Mouse (Mus musculus): Measurements from ENCODE around the gene Nxpe3.

Nxpe3 gene

DNA sequence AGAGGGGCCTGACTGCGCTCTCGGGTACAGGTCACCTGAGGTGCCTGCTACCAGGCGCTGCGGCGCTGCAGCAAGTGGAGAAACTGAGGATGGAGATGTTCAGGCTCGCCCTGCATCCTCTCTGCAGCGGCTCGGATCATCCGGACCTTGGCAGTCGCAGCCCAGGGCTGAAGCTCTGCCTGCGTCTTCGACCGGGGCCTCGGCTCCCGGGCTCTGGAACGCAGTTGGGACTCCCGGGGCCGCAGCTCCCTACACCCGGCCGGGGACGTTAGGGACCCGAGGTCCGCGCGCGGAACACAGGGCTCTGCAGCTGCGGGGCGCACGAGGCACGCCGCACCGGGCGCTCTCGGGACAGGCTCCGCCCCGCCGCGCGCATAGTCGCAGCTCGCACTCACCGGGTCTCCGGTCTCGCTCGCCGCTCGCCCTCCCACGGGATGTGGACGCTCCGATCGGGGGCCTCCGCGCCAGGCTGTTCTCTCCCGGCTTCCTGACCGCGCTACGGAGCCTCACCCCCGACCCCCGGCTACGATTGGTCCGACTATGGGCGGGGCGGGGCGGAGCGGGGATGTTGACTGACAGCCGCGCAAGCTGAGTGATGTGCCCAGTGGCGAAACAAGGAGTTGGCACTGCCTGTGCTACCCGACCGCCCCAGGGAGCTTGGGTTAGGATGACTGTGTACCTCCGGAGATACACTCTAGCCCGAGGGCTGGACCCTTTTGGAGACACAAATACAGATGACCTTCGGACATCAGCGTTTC lies at the start of gene Nxpe3:
Gene Nxpe3, minus strand, starts transcription at position 393 of the 758 bp plus-strand sequence.
- DNase-seq (ENCODE audit: low read depth): peak; percentile 95

DNA sequence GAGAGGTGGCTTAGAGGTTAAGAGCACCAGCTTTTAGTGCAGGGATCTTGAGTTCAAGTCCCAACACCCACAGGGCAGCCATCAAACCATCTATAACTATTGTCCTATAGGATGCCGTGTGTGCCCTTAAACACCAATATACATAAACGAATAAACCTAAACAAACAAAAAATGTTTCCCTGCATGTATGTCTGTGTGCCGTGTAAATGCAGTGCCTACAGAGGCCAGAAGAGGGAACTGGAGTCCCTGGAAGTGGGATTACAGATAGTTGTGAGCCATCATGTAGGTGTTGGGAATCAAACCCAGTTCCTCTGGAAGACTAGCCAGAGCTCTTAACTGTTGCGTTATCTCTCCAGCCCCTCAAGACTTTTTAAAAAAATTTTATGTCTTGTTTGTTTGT lies 45.7 kb upstream of the Nxpe3 start:
- DNase-seq (ENCODE audit: low read depth): no peak

GRCm38 (mm10) chr16:55939703-55940102 lies 44.6 kb upstream of the Nxpe3 start:
- DNase-seq (ENCODE audit: low read depth): no peak

DNA sequence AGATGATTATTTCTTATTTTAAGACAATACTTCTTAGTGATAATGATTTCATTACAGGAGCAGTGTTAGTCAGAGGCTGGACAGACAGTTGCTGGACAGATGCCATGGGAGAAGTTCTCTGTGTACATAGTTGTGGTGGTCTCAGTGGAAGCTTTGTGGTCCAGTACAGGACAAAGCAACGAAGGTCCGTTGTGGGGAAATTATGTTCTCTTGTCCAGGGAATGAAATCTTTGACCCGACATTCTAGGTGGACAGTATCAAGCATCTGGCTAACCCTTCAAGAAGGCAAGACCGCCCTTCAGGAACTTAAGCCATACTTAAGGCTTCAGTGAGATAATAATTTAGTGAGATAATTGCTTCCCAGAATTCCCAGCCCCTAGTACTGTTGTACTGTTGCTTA lies 43.7 kb upstream of the Nxpe3 start:
- DNase-seq (ENCODE audit: low read depth): no peak

DNA sequence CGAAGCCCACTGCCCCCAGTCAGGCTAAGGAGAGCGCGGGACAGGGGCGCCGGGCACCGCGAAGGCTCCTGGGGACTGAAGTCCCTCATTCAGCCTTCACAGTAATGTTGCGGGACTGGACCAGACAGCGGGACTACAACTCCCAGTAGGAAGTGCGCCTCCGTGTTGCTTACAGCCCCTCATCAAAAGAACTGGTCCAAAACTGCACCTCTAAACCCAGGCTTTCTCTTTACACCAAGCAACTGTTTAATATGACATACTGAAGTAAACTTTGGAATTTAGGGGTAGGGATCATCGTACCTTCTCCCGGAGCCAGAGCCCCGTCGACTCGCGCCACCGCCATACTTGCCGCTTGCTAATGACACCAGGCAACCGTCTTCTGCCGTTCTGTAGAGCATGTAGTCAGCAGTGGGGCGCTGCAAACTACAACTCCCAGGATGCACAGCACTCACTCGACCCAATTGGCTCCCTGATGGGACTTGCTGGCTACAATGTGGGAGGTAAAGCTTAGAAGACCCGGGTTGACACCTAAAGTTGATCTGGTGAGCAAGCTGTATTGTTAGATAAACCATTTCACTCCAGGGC lies 39.5 kb upstream of the Nxpe3 start, which contains the start of gene Cep97:
Gene Cep97, minus strand, starts transcription at position 403 of the 585 bp plus-strand sequence.
- DNase-seq (ENCODE audit: low read depth): peak; percentile 98

DNA sequence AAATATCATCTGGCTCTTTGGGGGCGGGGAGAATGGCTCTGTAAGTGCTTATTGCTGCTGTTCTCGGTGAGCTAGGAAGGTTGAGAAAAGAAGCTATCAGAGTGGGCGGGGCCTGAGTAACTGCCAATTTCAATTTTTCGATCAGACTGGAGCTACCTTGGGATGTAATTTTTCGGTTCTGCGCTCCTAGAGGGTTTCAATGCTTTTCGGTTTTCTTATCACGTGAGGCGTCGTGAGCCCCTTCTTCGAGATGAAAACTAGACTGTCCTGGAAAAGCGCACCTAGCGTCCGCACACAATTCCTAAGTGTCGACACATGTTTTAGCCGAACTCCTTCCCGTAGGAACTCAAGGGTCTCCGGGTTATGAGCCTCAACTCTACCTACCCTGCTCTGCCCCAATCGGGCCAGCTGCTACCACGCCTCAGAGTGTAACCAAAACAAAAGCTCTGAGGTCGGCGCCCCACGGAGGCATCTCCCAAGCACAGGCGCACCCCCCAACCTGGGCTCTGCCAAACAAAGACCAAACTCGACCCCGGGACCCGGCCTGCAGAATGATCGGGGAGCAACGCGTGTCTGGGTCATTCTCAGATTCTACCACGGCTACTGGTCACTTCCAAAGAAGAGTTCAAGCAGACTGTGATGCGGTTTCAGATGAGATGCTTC lies 38.7 kb upstream of the Nxpe3 start:
- peak; percentile 75 for DNase-seq (ENCODE audit: low read depth)

DNA sequence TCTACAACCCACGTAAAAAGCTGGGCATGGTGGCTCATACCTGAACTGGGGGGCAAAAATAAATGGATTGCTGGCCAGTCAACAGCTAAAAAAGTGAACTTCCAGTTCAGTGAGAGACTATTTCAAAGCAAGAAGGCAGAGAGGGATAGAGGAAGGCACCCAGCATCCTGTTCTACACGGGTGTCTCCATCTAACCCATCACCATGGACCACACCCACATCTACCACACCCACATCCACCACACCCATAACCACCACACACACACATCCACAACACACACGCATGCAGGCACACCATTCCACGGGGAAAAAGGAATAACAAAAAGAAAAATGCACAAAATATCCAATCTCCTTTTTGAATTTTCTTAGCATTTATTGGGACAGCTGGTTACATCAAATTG lies 28.9 kb upstream of the Nxpe3 start:
- no peak for DNase-seq (ENCODE audit: low read depth)

DNA sequence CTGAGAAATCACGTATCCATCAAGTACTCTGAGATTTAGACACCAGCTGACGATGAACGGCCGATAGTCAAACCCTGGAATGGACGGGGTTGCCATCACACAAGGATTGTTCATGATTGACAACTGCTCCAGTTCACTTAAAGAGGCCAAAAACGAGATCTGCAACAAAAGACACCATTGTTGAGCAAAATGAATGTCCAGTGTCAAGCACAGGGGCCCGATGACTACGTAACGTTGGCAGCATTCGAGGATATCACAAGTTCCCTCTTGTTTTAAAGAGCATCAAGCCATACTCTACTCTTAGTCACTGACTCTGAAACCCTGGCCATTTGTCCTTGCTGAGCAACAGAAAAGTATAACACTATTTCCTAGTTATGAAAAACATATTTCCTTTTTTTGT lies 27.0 kb upstream of the Nxpe3 start:
- DNase-seq (ENCODE audit: low read depth): no peak

GRCm38 (mm10) chr16:55914716-55915115 lies 19.6 kb upstream of the Nxpe3 start:
- DNase-seq (ENCODE audit: low read depth): no peak

- DNase-seq (ENCODE audit: low read depth): no peak
These were observed 15.2 kb upstream of the Nxpe3 start for GRCm38 (mm10) chr16:55910208-55910793.

DNA sequence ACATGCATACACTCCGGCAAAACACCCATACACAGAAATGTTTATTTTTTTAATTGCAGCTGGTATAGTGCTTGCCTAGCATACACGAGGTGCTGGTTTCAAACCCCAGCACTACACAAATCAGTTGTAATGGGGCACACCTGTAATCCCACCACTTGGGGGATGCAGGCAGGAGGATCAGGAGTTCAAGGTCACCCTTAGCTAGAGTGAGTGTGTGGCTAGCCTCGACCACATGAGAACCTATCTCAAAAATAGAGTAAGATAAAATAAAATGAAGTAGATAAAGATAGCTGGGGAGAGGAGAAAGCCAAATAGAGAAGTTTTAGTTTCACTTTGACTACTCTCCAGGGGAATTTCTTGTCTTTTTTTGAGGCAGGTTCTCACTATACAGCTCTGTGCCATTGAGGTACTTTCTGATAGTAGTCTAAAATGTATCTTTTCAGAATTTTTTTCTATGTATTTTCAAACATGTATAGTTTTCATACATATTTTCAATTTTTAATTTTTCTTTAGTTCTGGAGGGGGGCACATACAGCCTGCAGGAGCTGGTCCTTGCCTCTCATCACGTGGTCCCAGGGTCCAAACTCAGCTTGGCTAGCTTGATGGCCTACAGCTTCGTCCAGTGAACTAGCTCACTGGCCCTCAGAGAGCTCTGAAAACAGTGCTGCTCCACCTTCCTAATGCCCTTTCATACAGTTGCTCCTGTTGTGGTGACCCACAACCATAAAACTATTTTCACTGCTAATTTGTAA lies 12.0 kb upstream of the Nxpe3 start:
- DNase-seq (ENCODE audit: low read depth): no peak

- no peak for DNase-seq (ENCODE audit: low read depth)
These were observed 10.3 kb upstream of the Nxpe3 start for GRCm38 (mm10) chr16:55905370-55905769.

- DNase-seq (ENCODE audit: low read depth): no peak
These were observed 7.0 kb upstream of the Nxpe3 start for GRCm38 (mm10) chr16:55901839-55902756.

DNA sequence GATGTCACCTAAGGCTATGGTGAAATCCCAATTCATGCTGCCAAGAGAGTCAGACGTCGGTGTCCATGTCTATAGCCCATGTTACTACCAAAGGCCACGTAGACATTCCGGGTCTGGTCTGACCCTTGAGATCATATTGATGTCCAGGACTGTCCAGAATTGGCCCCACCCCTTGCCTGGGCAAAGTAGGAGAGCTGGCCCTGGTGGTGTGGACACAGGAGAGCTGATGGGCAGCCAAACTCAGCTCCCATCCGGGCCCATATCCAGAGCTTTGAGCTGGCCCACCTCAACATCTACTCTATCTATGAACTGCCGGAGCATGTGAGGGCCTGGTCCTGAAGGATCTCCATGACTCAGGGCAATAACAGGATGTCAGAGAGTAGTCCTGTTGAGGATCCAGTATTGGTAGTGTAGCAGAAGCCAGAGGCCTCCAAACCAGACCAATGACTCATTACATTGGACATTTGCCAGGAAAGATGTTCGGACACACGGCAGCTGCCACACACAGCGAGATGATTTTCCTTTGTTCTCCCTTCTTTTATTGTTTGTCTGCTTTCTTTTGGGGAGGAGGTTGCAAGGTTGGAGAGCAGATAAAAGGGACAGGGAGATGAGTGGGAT lies 3.4 kb upstream of the Nxpe3 start:
- DNase-seq (ENCODE audit: low read depth): peak; percentile 96

DNA sequence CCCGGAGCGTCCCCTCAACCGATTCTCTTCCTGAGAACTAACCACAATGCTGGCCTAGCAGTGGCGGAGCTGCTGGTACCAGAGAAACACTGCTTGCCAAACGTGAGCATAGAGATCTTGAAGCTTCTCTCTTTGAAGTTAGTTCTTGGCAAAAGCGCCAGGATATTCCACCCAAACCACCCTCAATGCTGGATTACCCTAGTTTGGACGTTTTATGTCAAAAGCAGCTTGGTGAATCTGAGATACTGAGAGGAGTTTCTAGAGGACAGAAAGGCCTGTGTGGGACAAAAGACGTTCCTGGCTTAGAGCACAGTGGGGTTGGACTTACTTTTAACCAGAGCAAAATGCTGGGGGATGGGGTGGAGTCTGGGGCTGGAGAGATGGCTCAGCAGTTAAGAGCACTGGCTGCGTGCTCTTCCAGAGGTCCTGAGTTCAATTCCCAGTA lies 588 bp upstream of the Nxpe3 start:
- DNase-seq (ENCODE audit: low read depth): peak; percentile 90

GRCm38 (mm10) chr16:55894536-55894892 lies 571 bp downstream of the Nxpe3 start:
- peak; percentile 76 for DNase-seq (ENCODE audit: low read depth)

DNA sequence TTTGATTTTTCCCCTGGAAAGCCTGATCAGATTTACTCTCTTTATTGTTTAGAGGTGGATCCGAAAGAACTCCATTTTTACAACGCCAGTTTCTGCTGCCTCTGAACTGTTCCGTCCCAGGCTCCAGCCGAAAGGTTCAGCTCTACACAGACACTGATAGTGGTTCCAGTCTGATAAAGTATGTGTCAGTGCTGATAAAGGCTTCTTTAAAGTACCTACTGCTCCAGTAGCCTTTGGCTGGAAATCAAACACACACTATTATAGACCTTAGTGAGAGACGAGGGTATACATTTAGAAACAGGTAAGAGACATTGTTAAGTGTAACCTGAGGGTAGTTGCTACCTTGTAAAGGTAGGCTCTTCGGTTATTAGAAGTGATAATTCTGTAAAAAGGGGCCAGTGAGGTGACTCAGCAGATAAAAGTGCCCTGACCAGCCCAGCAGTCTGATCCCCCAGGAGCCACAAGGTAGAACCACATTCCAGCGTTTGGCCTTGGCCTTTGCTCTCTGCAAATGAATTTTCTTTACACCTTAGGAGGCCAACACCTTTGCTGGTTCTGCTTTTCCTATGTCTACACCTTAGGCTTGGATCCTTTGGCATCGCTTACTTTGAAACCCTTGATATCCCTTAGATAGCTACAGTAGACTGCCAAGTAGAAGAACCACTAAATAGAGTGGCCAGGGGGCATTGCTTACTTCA lies 1.5 kb downstream of the Nxpe3 start:
- peak; percentile 44 for DNase-seq (ENCODE audit: low read depth)

DNA sequence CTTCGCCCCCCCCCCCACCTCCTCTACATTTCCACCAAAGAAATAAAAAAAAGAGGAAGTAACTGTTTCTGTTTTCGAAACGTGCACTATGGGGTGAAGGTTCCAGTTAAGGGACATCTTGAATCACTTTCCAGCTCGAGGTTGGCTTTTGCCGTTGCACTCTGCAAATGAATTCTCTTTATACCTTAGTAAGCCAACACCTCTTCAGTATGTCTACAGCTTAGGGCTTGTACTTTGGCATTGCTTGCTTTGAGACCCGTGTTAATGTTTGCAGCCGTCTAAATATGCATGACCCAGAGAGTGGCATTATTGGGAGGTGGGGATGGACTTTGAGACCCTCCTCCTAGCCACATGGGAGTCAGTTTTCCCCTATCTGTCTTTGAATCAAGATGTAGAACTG lies 2.6 kb downstream of the Nxpe3 start:
- peak; percentile 83 for DNase-seq (ENCODE audit: low read depth)

GRCm38 (mm10) chr16:55891346-55891745 lies 3.7 kb downstream of the Nxpe3 start:
- no peak for DNase-seq (ENCODE audit: low read depth)

Measured in 416B (cell line).